10 mouse cellular contexts compared by ENCODE assay signal in the genomic region with DNA sequence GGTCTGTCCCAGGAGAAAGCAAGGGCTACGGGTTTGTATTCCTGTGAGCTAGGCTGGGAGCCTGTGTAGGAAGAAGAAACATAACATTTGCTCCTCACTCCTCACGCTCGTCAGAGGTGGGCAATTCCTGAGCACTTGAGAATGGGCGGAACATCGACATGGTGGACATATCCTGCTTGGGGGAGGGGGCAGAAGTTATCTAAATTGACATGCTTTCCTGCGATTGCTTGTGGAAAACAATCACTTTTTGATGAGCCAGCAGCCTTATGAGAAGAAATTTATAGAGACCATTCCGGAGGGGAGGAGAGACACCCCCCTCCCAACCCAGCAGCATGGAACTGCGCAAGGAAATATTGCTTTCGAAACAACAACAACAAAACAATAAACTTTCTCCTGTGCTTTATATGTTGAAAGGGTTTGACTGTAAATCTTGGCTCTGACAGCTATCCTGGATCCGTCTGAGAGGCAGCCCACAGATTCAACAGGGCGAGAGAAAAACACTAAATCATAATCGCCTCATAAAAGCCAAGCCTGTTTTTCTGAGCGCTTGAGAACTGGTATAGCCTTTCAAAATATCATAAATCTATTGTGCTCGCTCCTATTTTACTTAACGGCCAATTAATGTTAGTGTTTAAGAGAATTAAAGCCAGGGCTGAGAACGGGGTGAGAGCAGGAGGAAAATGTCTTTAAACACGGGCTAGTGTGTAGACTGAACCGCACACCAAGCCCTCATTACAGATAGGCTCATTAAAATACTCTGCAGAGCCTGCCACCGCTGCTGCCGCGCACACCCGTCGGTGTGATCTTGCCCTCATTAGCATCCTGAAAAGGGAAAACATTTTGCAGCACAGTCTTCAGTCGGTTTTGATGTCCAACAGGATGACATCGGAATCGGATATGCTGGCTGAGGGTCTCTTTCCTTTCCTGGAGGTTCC.
DNase-seq lines count a peak whose midpoint lies in the region; ATAC-seq and TF ChIP-seq lines count a peak whose summit lies in the region.
"Had no signal": no experiment of that assay in that cellular context is flagged by ENCODE, and none has a peak within 500 bp of the region (broad histone marks: within the 10 kb centered on the region; RNA-seq: fewer than 3 reads in every experiment).

No protein-coding gene starts in this region.

- peak; percentile 71; the same call in 1 of the 2 replicates for ATAC-seq in forebrain, embryonic 12.5 days (ENCODE audit: low FRiP score)
- ATAC-seq in hindbrain, postnatal 0 days: no peak

- H3K36me3 ChIP-seq in forebrain, embryonic 12.5 days (replicated peaks): no peaks in the 10 kb centered on the region
- H3K36me3 ChIP-seq in hindbrain, postnatal 0 days (ENCODE audit: insufficient read depth, low read length): no peaks in the 10 kb centered on the region

- 0 out of 2 replicates have a peak overlapping the region, but pooled peaks have one; percentile 16 for H3K27ac ChIP-seq in forebrain, embryonic 12.5 days
- no peak overlapping the region for H3K27ac ChIP-seq in hindbrain, postnatal 0 days

- DNase-seq in kidney, adult 18-20 months: peak; percentile 20
- no peak for DNase-seq in kidney, adult 11 months
- DNase-seq in hindbrain, postnatal 0 days (ENCODE audit: low spot score): peak; percentile 20
- DNase-seq in mesoderm, embryonic 11.5 days (ENCODE audit: low read depth, low spot score): peak; percentile 60
- no peak for DNase-seq in testis, postnatal 14 days (ENCODE audit: low spot score)
- no peak for DNase-seq in adrenal gland, postnatal 4 days (ENCODE audit: low spot score in 2 of 2)
- DNase-seq in spleen, adult 12 weeks (ENCODE audit: low spot score): no peak
- DNase-seq: thymus, adult 2 months had no signal

- H3K4me1 ChIP-seq in forebrain, embryonic 12.5 days: peaks cover 21% of the 10 kb centered on the region
- peaks cover 6% of the 10 kb centered on the region for H3K4me1 ChIP-seq in hindbrain, postnatal 0 days (ENCODE audit: insufficient read depth, low read length)

- peak overlapping the region; percentile 30 for H3K4me2 ChIP-seq in forebrain, embryonic 12.5 days
- H3K4me2 ChIP-seq in hindbrain, postnatal 0 days (ENCODE audit: low read depth, low read length): peak overlapping the region; percentile 16; the same call in 1 of the 2 replicates

- 42% methylated on average over 26 of the region's 26 CpGs for WGBS in forebrain, embryonic 12.5 days
- 44% methylated on average over 26 of the region's 26 CpGs for WGBS in hindbrain, postnatal 0 days

- H3K4me3 ChIP-seq in forebrain, embryonic 12.5 days (replicated peaks): no peak overlapping the region
- no peak overlapping the region for H3K4me3 ChIP-seq in hindbrain, postnatal 0 days (ENCODE audit: low read length)
- H3K4me3 ChIP-seq: megakaryocyte, embryonic 14.5 days had no signal

- no peak for TF ChIP-seq CTCF in hindbrain, postnatal 0 days (IDR thresholded peaks at IDR 0.05; ENCODE audit: low read depth)

- H3K27me3 ChIP-seq in forebrain, embryonic 12.5 days: peaks cover 28% of the 10 kb centered on the region; the same call in 1 of the 2 replicates
- no peaks in the 10 kb centered on the region for H3K27me3 ChIP-seq in hindbrain, postnatal 0 days (ENCODE audit: insufficient read depth, low read length)

- no peak overlapping the region for H3K9ac ChIP-seq in forebrain, embryonic 12.5 days
- no peak overlapping the region for H3K9ac ChIP-seq in hindbrain, postnatal 0 days (replicated peaks; ENCODE audit: low read length)

- H3K9me3 ChIP-seq in forebrain, embryonic 12.5 days: no peaks in the 10 kb centered on the region
- H3K9me3 ChIP-seq in hindbrain, postnatal 0 days (ENCODE audit: low read length): no peaks in the 10 kb centered on the region

Comparison
In these comparisons a context has a peak if more than half of its experiments do, and no peak if none do; other contexts are left out.
1. DNase-seq: peak in kidney, adult 18-20 months (single experiment), hindbrain, postnatal 0 days (single experiment) and mesoderm, embryonic 11.5 days (single experiment); none in kidney, adult 11 months (single experiment), testis, postnatal 14 days (single experiment), adrenal gland, postnatal 4 days (0 of 2) and spleen, adult 12 weeks (single experiment).